Comparison of ENCODE assay signal across 2 mouse cellular contexts in the genomic region with DNA sequence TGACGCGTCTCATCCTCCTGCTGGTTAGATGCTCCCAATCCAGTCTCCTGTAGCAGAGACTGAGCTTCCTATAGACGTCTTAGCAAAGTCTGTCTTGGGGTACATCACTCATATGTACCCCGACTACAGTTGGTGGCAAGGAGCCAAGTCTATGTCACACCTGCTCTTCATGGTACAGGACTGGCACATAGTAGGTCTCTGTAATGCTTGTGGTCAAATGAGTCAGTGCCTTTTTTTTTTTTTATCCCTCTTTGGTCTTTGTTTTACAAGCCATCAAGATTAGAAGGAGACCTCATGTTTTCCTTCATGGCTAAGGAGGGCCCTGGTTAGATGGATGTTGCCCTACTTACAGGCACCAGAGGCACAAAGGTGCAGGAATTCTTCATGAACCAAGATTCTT.
TF ChIP-seq lines count a peak whose summit lies in the region.

No protein-coding gene starts in this region.

TF ChIP-seq in MEL, 35 proteins besides CTCF, POLR2A, EP300 and RAD21 (continued from another document):
- peak; percentile 90 for TF ChIP-seq ZKSCAN1 (IDR thresholded peaks at IDR 0.05; ENCODE audit: low read depth, low read length)

TF ChIP-seq in myocyte, 11 proteins besides CTCF, POLR2A, EP300 and RAD21:
- TF ChIP-seq TCF12 (IDR thresholded peaks at IDR 0.05; ENCODE audit: insufficient read depth, poor library complexity, severe bottlenecking) (no peak), CEBPB (IDR thresholded peaks at IDR 0.05; ENCODE audit: insufficient read depth, poor library complexity, severe bottlenecking) (no peak), E2F4 (IDR thresholded peaks at IDR 0.05; ENCODE audit: insufficient read depth) (no peak), MAX (IDR thresholded peaks at IDR 0.05; ENCODE audit: low read depth) (no peak)
